Mouse (Mus musculus) stomach, embryonic 16.5 days (tissue): ENCODE measurements around the gene Gm15155. TPM values are rescaled to one million over a fixed set of nuclear protein-coding genes. Genes with fewer than 3 reads are reported as not detected.
"Not testable (repeated sequence)": the region's sequence is repeated elsewhere in the genome, so short reads cannot be mapped to it uniquely, and the experiment has no call there.

Experiments used
- ATAC-seq: fragments of 200-750 bp; cut with Nextera tagmentation; 2 replicates; pipeline ENCODE4 v1.8.0; 2017; ENCODE audit warnings: moderate number of reproducible peaks, moderate TSS enrichment; ENCODE audit not compliant: insufficient read depth, low FRiP score
- H3K27ac ChIP-seq: fragments of 300-500 bp; sonication (generic); 2 replicates; pipeline ENCODE4 v1.5.1; 2014; ENCODE audit warnings: low read length
- H3K27me3 ChIP-seq: fragments of 300-500 bp; sonication (generic); 2 replicates; pipeline ENCODE4 v1.6.1; 2014; ENCODE audit warnings: low read length, control low read depth, mixed read lengths; ENCODE audit not compliant: control insufficient read depth, insufficient read depth
- H3K36me3 ChIP-seq: fragments of 300-500 bp; sonication (generic); 2 replicates; pipeline ENCODE4 v1.6.1; 2014; ENCODE audit warnings: low read length; ENCODE audit not compliant: control insufficient read depth, insufficient read depth
- H3K4me1 ChIP-seq: fragments of 300-500 bp; sonication (generic); 2 replicates; pipeline ENCODE4 v1.6.1; 2014; ENCODE audit warnings: low read length, control low read depth, mixed read lengths; ENCODE audit not compliant: control insufficient read depth, insufficient read depth
- H3K4me2 ChIP-seq: fragments of 300-500 bp; sonication (generic); 2 replicates; pipeline ENCODE4 v1.6.1; 2014; ENCODE audit warnings: low read depth, low read length, mixed read lengths
- H3K4me3 ChIP-seq: fragments of 300-500 bp; sonication (generic); replicated peaks from 2 replicates; pipeline ENCODE4 v1.5.1; 2014; ENCODE audit warnings: mild to moderate bottlenecking, low read length
- H3K9ac ChIP-seq: fragments of 300-500 bp; sonication (generic); 2 replicates; pipeline ENCODE4 v1.6.1; 2014; ENCODE audit warnings: low read length
- H3K9me3 ChIP-seq: fragments of 300-500 bp; sonication (generic); replicated peaks from 2 replicates; pipeline ENCODE4 v1.6.1; 2016; ENCODE audit warnings: low read length, control low read depth; ENCODE audit not compliant: control insufficient read depth
- WGBS: fragments of 180-500 bp; shearing (Covaris S2); extraction: QIAGEN DNeasy Blood & Tissue Kit; methylation state at CpG from one replicate; pipeline ENCODE4 v1.1.7; 2014; 5-methylcytosine and 5-hydroxymethylcytosine counted together
- polyA plus RNA-seq: library from polyadenylated mRNA; unstranded; fragments of >200 nt; fragmentation: Nextera tagmentation; extraction: Ambion mirVana; gene quantifications from 2 replicates; pipeline ENCODE4 v1.2.1, GENCODE M21; 2015

The Gm15155 gene
- polyA plus RNA-seq, 1 experiment from 2014 or later: not detected

DNA sequence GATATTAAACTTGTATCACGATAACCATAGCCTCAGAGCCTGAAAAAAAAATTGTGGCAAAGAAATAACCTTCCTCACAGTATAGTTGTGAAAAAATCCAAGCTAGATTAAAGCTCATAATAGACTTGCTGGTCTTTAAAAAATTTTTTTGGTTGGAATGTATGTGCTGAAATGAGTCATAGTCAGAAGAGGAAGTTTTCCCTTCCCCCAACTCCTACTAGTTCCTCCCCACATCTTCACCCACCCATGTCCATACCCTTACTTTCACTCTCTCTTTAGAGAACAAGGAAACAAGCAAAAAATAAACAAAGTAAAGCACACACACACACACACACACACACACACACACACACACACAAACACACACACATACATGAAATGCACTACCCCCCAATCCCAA is 103.8 kb downstream of the Gm15155 start:
- no peak overlapping the region for H3K4me3 ChIP-seq
- 58% methylated on average over 1 of the region's 1 CpGs for WGBS
- no peak overlapping the region for H3K4me2 ChIP-seq
- H3K9me3 ChIP-seq: no peaks in the 10 kb centered on the region
- H3K27me3 ChIP-seq: no peaks in the 10 kb centered on the region
- H3K36me3 ChIP-seq: no peaks in the 10 kb centered on the region
- no peak overlapping the region for H3K9ac ChIP-seq
- H3K27ac ChIP-seq: no peak overlapping the region
- no peaks in the 10 kb centered on the region for H3K4me1 ChIP-seq
- ATAC-seq: no peak

DNA sequence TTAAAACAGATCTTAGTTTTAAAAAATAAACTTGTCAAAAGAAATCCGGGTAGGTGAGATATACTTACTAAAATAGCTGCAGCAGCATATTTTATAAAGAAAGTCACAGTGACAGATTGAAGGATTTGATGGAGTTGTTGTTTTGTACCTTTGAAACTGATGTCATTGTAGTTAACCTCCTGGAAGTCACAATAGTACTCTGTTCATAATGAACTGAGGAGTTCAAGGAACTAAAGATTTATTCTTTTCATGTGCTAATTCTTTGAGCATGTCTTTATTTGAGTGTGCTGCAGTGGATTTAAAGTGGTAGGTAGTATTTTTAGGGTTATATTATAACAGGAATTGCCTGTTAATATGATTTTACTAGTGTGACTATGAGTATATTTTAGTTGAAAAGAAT is 263.6 kb downstream of the Gm15155 start:
- Histone ChIP-seq H3K36me3 (no peaks in the 10 kb centered on the region), H3K27ac (no peak overlapping the region), H3K4me3 (no peak overlapping the region), H3K4me2 (no peak overlapping the region), H3K27me3 (no peaks in the 10 kb centered on the region), H3K9me3 (no peaks in the 10 kb centered on the region), H3K4me1 (no peaks in the 10 kb centered on the region), H3K9ac (no peak overlapping the region)
- ATAC-seq: no peak
- WGBS: 56% methylated on average over 1 of the region's 1 CpGs

- Histone ChIP-seq H3K4me1 (no peaks in the 10 kb centered on the region), H3K27me3 (no peaks in the 10 kb centered on the region), H3K9ac (no peak overlapping the region), H3K4me3 (no peak overlapping the region), H3K36me3 (no peaks in the 10 kb centered on the region), H3K9me3 (no peaks in the 10 kb centered on the region), H3K27ac (no peak overlapping the region), H3K4me2 (no peak overlapping the region)
- ATAC-seq: no peak
- 76% methylated on average over 1 of the region's 1 CpGs for WGBS
These were observed 275.5 kb downstream of the Gm15155 start for GRCm38 (mm10) chrX:155900040-155900439.

GRCm38 (mm10) chrX:155901742-155902141 is 277.2 kb downstream of the Gm15155 start:
- ATAC-seq: no peak
- no peak overlapping the region for H3K4me3 ChIP-seq

GRCm38 (mm10) chrX:155903108-155903507 is 278.6 kb downstream of the Gm15155 start:
- 36% methylated on average over 1 of the region's 1 CpGs for WGBS
- H3K4me2 ChIP-seq: no peak overlapping the region

More at GRCm38 (mm10) chrX:155901742-155902141, 277.2 kb downstream of the Gm15155 start:
- Histone ChIP-seq H3K27me3 (no peaks in the 10 kb centered on the region), H3K9me3 (no peaks in the 10 kb centered on the region), H3K36me3 (no peaks in the 10 kb centered on the region), H3K27ac (no peak overlapping the region), H3K9ac (no peak overlapping the region), H3K4me1 (no peaks in the 10 kb centered on the region), H3K4me2 (no peak overlapping the region)

GRCm38 (mm10) chrX:156009756-156010155 is 385.2 kb downstream of the Gm15155 start:
- Histone ChIP-seq H3K9ac (no peak overlapping the region), H3K4me3 (no peak overlapping the region), H3K27me3 (no peaks in the 10 kb centered on the region), H3K9me3 (no peaks in the 10 kb centered on the region), H3K4me1 (no peaks in the 10 kb centered on the region), H3K36me3 (no peaks in the 10 kb centered on the region), H3K27ac (no peak overlapping the region), H3K4me2 (no peak overlapping the region)
- 73% methylated on average over 1 of the region's 1 CpGs for WGBS
- no peak for ATAC-seq

More at GRCm38 (mm10) chrX:155903108-155903507, 278.6 kb downstream of the Gm15155 start:
- no peak overlapping the region for H3K4me3 ChIP-seq
- no peaks in the 10 kb centered on the region for H3K36me3 ChIP-seq
- H3K9me3 ChIP-seq: no peaks in the 10 kb centered on the region
- no peak for ATAC-seq
- no peaks in the 10 kb centered on the region for H3K27me3 ChIP-seq
- H3K27ac ChIP-seq: no peak overlapping the region
- H3K4me1 ChIP-seq: no peaks in the 10 kb centered on the region
- H3K9ac ChIP-seq: no peak overlapping the region

- H3K36me3 ChIP-seq: no peaks in the 10 kb centered on the region
- no peak overlapping the region for H3K27ac ChIP-seq
- H3K9me3 ChIP-seq: no peaks in the 10 kb centered on the region
- H3K4me2 ChIP-seq: no peak overlapping the region
- no peaks in the 10 kb centered on the region for H3K27me3 ChIP-seq
- no peak overlapping the region for H3K4me3 ChIP-seq
- WGBS: 48% methylated on average over 2 of the region's 2 CpGs
- no peak for ATAC-seq
- no peaks in the 10 kb centered on the region for H3K4me1 ChIP-seq
- H3K9ac ChIP-seq: no peak overlapping the region
These were observed 531.2 kb downstream of the Gm15155 start for GRCm38 (mm10) chrX:156155776-156156175.

DNA sequence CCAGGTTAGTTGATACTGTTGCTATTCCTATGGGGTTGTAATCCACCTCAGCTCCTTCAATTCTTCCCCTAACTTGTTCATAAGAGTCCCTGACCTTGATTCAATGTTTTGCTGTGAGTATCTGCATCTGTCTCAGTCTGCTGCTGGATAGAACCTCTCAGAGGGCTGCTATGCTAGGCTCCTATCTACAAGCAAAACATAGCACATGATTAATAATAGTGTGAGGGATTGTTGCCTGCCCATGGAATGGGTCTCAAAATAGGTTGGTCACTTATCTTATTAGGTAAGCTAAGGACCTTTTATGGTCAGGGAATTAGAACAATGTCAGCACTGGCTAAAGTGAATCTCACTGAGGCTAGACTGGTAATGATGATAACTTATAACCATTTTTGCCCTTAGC is 547.0 kb downstream of the Gm15155 start:
- Histone ChIP-seq H3K4me3 (no peak overlapping the region), H3K36me3 (no peaks in the 10 kb centered on the region), H3K9me3 (no peaks in the 10 kb centered on the region), H3K9ac (no peak overlapping the region), H3K27me3 (no peaks in the 10 kb centered on the region), H3K27ac (no peak overlapping the region), H3K4me2 (no peak overlapping the region), H3K4me1 (no peaks in the 10 kb centered on the region)
- ATAC-seq: no peak

- H3K4me3 ChIP-seq, H3K36me3 ChIP-seq, H3K9ac ChIP-seq, H3K27me3 ChIP-seq, H3K27ac ChIP-seq, H3K4me1 ChIP-seq, ATAC-seq, H3K9me3 ChIP-seq, H3K4me2 ChIP-seq: not testable (repeated sequence)
These were observed 679.3 kb downstream of the Gm15155 start for GRCm38 (mm10) chrX:156303806-156304205.
